Mouse (Mus musculus) heart, postnatal 0 days (tissue): ENCODE measurements around the gene Ift172. TPM values are rescaled to one million over a fixed set of nuclear protein-coding genes. Genes with fewer than 3 reads are reported as not detected.

Experiments used
- ATAC-seq: fragments of 200-750 bp; cut with Nextera tagmentation; 2 replicates; pipeline ENCODE4 v1.8.0; 2017; ENCODE audit warnings: low read depth, moderate number of reproducible peaks, moderate library complexity; ENCODE audit not compliant: insufficient read depth
- DNase-seq: peaks from one replicate; pipeline ENCODE4 v3.0.0-alpha.2; 2016; ENCODE audit warnings: low spot score
- H3K27ac ChIP-seq: fragments of 300-500 bp; sonication (generic); 2 replicates; pipeline ENCODE4 v1.5.1; 2014; ENCODE audit warnings: low read depth, mild to moderate bottlenecking
- H3K27me3 ChIP-seq: fragments of 300-500 bp; sonication (generic); 2 replicates; pipeline ENCODE4 v1.6.1; 2014; ENCODE audit warnings: low read length, mixed read lengths; ENCODE audit not compliant: control insufficient read depth, insufficient read depth
- H3K36me3 ChIP-seq: fragments of 300-500 bp; sonication (generic); replicated peaks from 2 replicates; pipeline ENCODE4 v1.6.1; 2014; ENCODE audit warnings: low read length, mixed read lengths; ENCODE audit not compliant: control insufficient read depth, insufficient read depth
- H3K4me1 ChIP-seq: fragments of 300-500 bp; sonication (generic); 2 replicates; pipeline ENCODE4 v1.6.1; 2014; ENCODE audit warnings: antibody characterized with exemption; ENCODE audit not compliant: control insufficient read depth, insufficient read depth
- H3K4me2 ChIP-seq: fragments of 300-500 bp; sonication (generic); 2 replicates; pipeline ENCODE4 v1.6.1; 2014; ENCODE audit warnings: low read depth, mild to moderate bottlenecking, low read length, moderate library complexity
- H3K4me3 ChIP-seq: fragments of 300-500 bp; sonication (generic); 2 replicates; pipeline ENCODE4 v1.5.1; 2014; ENCODE audit warnings: low read depth, low read length
- H3K9ac ChIP-seq: fragments of 300-500 bp; sonication (generic); replicated peaks from 2 replicates; pipeline ENCODE4 v1.6.1; 2014; ENCODE audit warnings: low read depth, low read length, mixed read lengths
- H3K9me3 ChIP-seq: fragments of 300-500 bp; sonication (generic); replicated peaks from 2 replicates; pipeline ENCODE4 v1.6.1; 2016; ENCODE audit warnings: low read length; ENCODE audit not compliant: control insufficient read depth
- CTCF ChIP-seq: IDR thresholded peaks from 2 replicates; pipeline ENCODE4 v1.5.1; 2016; ENCODE audit warnings: antibody characterized with exemption, control low read depth, low read depth
- EP300 ChIP-seq: IDR thresholded peaks from 2 replicates; pipeline ENCODE4 v1.6.1; 2016; ENCODE audit warnings: antibody characterized with exemption, low read depth
- WGBS: fragments of 180-500 bp; shearing (Covaris S2); extraction: QIAGEN DNeasy Blood & Tissue Kit; methylation state at CpG from one replicate; pipeline ENCODE4 v1.1.7; 2014; 5-methylcytosine and 5-hydroxymethylcytosine counted together
- polyA plus RNA-seq: library from polyadenylated mRNA; unstranded; fragments of >200 nt; fragmentation: Nextera tagmentation; extraction: Ambion mirVana; gene quantifications from 2 replicates; pipeline ENCODE4 v1.2.1, GENCODE M21; 2015
- total RNA-seq: library from RNA; depleted of rRNA; stranded (reverse); fragments of >200 nt; gene quantifications from 2 replicates; pipeline ENCODE4 v1.2.3, GENCODE M21; 2014; ENCODE audit warnings: low replicate concordance

Ift172 gene
- total and polyA plus RNA-seq, 2 experiments from 2014 or later, result 14.6 to 30.3 TPM

DNA sequence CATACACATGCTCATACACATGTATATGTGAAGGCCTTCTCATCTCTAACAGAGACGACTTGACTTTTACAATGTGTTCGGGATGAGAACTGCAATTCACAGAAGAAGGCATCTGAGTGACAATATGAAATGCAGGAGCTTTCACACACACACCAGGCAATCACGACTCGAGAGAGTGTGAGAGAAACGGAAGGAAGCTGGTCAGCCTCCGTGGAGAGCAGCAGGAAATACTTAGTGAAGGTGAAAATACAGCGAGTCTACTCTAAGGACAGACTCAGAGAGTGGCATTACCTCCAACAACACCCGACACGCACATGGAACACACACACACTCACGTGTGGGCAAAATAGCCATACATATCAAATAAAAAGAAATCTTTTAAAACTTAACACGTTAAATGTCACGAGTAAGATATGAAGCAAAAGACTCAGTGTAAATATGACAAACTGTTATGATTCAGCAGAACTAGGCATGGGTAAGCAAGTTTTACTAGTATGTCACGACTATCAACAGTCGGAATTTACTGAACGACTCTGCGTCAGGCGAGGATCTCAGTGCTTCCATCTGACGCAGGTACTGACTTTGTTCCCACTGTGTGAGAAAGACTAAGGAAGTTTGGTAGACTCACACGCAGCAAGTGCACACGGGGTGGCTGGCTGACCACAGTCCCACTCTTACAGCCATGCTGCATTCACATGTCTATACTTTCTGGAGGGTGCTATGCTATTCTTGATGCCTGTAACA is 11.5 kb downstream of the Ift172 start:
- H3K4me1 ChIP-seq, result no peaks in the 10 kb centered on the region
- TF ChIP-seq CTCF, result no peak
- H3K9me3 ChIP-seq, result no peaks in the 10 kb centered on the region
- ATAC-seq, result no peak
- no peak overlapping the region for H3K4me2 ChIP-seq
- no peak overlapping the region for H3K4me3 ChIP-seq
- H3K36me3 ChIP-seq, result peaks cover 83% of the 10 kb centered on the region
- 80% methylated on average over 20 of the region's 20 CpGs for WGBS
- no peak overlapping the region for H3K9ac ChIP-seq
- H3K27ac ChIP-seq, result no peak overlapping the region
- H3K27me3 ChIP-seq, result no peaks in the 10 kb centered on the region
- DNase-seq, result no peak

DNA sequence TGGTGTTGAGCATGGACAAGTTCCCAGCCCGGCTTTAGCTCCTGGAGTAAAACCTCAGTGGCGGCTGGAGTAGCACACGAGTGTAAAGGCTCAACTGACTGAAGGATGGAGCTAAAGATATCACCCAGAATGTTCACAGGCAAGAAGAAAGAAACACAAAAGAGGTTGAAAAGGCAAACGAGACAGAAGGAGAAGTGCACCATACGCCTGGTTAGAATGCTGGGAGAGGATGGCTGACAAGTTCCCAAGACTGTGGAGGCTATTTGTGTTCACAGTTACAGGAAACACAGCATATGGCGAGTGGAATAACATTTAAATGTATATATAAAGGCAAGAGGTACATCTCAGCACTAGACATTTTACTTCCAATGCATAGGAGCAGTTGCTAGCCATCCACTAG is 17.9 kb downstream of the Ift172 start:
- H3K27ac ChIP-seq, result no peak overlapping the region
- no peaks in the 10 kb centered on the region for H3K27me3 ChIP-seq
- WGBS, result 82% methylated on average over 6 of the region's 6 CpGs
- H3K4me2 ChIP-seq, result no peak overlapping the region
- no peak for DNase-seq
- no peak for ATAC-seq
- TF ChIP-seq CTCF, result no peak
- no peak for TF ChIP-seq EP300
- H3K9ac ChIP-seq, result no peak overlapping the region
- no peaks in the 10 kb centered on the region for H3K4me1 ChIP-seq
- no peaks in the 10 kb centered on the region for H3K9me3 ChIP-seq
- H3K36me3 ChIP-seq, result peaks cover 70% of the 10 kb centered on the region
- no peak overlapping the region for H3K4me3 ChIP-seq

DNA sequence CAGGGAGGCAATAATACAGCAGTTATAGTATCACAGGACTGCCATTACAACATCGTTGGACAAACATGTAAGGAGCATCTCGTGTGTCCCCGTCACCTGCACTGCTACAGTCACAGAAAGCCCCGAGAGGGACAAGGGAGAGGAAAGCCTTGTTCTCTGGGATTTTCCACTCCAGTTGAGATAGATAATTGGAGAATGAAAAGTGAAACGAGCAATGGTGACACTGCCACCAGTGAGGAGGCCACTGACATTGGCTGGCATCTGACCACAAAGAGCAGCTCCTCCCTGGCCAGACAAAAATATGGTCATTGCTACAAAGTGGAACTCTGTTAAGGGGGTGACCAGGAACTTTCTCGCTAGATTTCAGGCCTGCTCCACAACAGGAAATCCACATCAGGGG is 23.2 kb downstream of the Ift172 start:
- 74% methylated on average over 6 of the region's 6 CpGs for WGBS
- no peak overlapping the region for H3K4me2 ChIP-seq
- no peak for ATAC-seq
- H3K4me1 ChIP-seq, result no peaks in the 10 kb centered on the region
- H3K9ac ChIP-seq, result no peak overlapping the region
- DNase-seq, result no peak
- no peaks in the 10 kb centered on the region for H3K9me3 ChIP-seq
- no peaks in the 10 kb centered on the region for H3K27me3 ChIP-seq
- TF ChIP-seq EP300 (no peak), CTCF (no peak)
- peaks cover 85% of the 10 kb centered on the region for H3K36me3 ChIP-seq
- no peak overlapping the region for H3K27ac ChIP-seq
- H3K4me3 ChIP-seq, result no peak overlapping the region

DNA sequence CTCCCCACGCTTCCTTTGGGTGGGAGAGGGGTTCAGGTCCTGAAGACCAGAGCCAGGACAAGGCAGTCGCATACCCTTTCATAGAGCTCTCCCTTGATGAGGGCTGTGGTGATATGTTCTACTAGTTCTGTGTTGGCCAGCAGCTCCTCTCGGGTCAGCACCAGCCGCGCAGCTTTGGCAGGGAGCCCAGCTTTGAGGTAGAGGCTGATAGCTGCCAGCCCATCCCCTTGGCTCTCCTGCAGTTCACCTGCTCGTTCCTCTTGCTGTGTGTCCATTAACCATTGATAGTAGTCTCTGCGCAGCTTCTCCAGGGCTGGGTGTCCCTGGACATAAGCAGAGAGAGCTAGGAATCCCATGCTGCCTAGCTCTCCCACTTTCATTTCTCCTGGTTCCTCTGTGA is 24.8 kb downstream of the Ift172 start:
- no peak for ATAC-seq
- TF ChIP-seq CTCF (no peak), EP300 (no peak)
- Histone ChIP-seq H3K27ac (no peak overlapping the region), H3K4me2 (no peak overlapping the region), H3K9ac (no peak overlapping the region), H3K4me1 (no peaks in the 10 kb centered on the region), H3K9me3 (no peaks in the 10 kb centered on the region), H3K36me3 (peaks cover 91% of the 10 kb centered on the region), H3K27me3 (no peaks in the 10 kb centered on the region), H3K4me3 (no peak overlapping the region)
- 47% methylated on average over 7 of the region's 7 CpGs for WGBS
- no peak for DNase-seq

DNA sequence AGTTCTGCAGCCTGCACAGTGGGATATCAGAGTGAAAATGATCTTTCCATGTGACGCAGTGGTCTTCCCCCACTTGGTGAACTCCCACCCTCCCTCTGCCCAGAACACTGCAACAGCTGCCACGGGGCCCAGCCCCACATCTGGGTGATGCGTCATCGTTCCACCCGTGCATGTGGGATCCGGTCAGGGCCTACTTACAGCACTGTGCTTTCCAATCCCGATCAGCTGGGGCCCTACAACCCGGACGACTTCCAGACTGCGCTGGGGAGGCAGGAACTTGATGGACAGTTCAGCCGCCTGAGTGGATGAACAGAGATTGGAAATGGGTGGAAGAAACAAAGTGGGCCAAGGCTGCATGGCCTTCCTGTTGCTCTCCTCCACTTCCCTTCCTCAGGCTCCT is 33.3 kb downstream of the Ift172 start:
- no peak for TF ChIP-seq CTCF
- no peak for TF ChIP-seq EP300
- Histone ChIP-seq H3K27me3 (no peaks in the 10 kb centered on the region), H3K4me2 (no peak overlapping the region), H3K9me3 (no peaks in the 10 kb centered on the region), H3K36me3 (peaks cover 47% of the 10 kb centered on the region), H3K4me1 (peaks cover 11% of the 10 kb centered on the region; the same call in 1 of the 2 replicates), H3K4me3 (no peak overlapping the region), H3K27ac (no peak overlapping the region), H3K9ac (no peak overlapping the region)
- DNase-seq, result no peak
- 73% methylated on average over 11 of the region's 11 CpGs for WGBS
- no peak for ATAC-seq

DNA sequence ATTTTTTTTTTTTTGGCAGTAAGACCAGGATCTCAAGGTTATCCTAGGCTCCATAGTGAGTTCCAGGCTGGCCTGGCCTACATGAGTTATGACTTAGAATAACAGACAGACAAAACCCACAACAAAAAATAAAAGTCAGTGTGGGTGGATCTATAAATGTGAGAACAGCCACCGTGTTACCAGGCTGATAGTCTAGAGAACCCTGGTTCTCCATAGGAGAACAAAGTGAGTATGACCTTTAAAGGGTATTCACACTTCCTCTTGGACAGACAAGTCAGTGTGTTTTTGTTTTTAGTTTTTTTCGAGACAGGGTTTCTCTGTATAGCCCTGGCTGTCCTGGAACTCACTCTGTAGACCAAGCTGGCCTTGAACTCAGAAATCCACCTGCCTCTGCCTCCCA is 34.9 kb downstream of the Ift172 start:
- ATAC-seq (no peak), DNase-seq (no peak)
- 83% methylated on average over 2 of the region's 2 CpGs for WGBS
- Histone ChIP-seq H3K36me3 (peaks cover 46% of the 10 kb centered on the region), H3K9ac (no peak overlapping the region), H3K4me3 (no peak overlapping the region), H3K9me3 (no peaks in the 10 kb centered on the region), H3K27ac (no peak overlapping the region), H3K4me1 (peaks cover 11% of the 10 kb centered on the region; the same call in 1 of the 2 replicates), H3K4me2 (no peak overlapping the region), H3K27me3 (no peaks in the 10 kb centered on the region)
- no peak for TF ChIP-seq EP300
- TF ChIP-seq CTCF, result no peak
